Mouse (Mus musculus): ENCODE results near the gene Nalcn. TPM values are rescaled to one million over a fixed set of nuclear protein-coding genes. Genes with fewer than 3 reads are reported as not detected.

Nalcn gene
- polyA plus RNA-seq, 1 experiment = 1.4 TPM

- no peak for DNase-seq (ENCODE audit: low read depth)
These were observed 114.0 kb downstream of the Nalcn start for GRCm38 (mm10) chr14:123512923-123513322.

- no peak for DNase-seq (ENCODE audit: low read depth)
These were observed 131.4 kb downstream of the Nalcn start for GRCm38 (mm10) chr14:123495544-123495943.

- DNase-seq (ENCODE audit: low read depth) = no peak
These were observed 138.3 kb downstream of the Nalcn start for GRCm38 (mm10) chr14:123488575-123489207.

- DNase-seq (ENCODE audit: low read depth) = no peak
These were observed 164.9 kb downstream of the Nalcn start for GRCm38 (mm10) chr14:123462026-123462425.

- DNase-seq (ENCODE audit: low read depth) = no peak
These were observed 180.9 kb downstream of the Nalcn start for GRCm38 (mm10) chr14:123446031-123446430.

DNA sequence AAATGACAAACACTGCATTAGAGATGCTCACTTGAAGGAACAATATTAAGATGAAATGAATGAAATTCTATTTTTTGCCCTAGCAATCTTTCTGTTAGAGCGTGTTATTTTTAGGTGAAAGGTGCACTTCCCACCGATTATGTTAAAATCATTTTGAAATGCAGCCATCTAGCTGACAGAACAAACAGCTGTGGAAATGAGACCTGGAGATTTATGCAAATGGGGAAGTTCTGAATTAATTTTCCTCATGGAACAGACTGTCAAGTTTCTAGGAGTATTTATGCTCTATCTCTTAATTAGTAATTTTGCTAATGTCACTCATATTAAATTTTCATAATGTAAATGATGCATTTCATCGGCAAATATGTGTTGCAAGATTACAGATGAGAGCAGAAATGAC lies 191.4 kb downstream of the Nalcn start:
- DNase-seq (ENCODE audit: low read depth) = no peak

DNA sequence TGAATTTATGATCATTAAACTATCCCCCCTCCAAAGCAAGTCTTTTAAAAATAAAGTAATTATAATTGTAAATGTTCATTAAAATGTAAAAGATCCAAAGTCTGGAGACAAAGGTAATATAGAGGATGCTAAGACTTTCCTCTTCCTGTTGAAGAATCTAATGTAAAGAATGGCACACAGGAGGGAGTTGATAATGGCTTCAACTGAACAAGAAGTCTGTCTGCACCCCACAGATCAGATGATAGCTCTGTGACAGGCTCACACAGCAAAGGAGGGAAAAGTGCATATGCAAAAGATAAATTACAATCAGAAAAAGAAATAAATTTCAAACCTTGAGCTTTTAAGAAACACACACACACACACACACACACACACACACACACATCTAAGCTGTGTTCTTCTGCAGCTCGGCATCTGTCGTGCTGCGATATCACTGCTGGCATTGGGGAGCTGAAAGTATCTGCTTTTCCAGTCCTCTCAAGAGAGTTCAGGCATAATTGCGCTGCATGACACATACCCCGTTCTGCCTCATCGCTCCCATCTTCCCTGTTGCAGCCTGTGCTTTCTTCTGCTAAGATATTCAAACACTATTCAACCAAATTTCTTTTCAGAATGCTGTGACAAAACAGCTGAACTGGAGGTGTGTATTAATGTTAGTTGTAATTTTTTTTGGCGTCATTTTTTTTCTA lies 250.6 kb downstream of the Nalcn start:
- DNase-seq (ENCODE audit: low read depth) = no peak

- no peak for DNase-seq (ENCODE audit: low read depth)
These were observed 255.4 kb downstream of the Nalcn start for GRCm38 (mm10) chr14:123371522-123371921.

DNA sequence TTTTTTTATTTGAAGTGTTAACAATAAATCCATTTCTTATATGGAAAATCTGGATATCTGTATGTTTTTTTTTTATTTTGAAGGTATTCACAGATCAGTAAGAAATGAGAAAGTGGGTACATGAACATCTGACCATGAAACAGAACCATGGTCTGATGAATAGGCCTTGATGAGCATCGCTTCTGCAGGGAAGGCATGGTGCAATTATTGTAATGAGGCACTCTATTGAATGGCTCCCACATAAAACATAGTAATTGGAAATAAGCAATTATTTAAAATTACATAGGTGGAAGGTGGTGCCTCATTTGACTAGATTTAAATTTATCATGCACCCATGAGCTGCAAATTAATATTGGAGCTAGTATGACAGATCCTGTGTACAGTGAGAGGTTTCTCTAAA lies 267.3 kb downstream of the Nalcn start:
- DNase-seq (ENCODE audit: low read depth) = no peak

DNA sequence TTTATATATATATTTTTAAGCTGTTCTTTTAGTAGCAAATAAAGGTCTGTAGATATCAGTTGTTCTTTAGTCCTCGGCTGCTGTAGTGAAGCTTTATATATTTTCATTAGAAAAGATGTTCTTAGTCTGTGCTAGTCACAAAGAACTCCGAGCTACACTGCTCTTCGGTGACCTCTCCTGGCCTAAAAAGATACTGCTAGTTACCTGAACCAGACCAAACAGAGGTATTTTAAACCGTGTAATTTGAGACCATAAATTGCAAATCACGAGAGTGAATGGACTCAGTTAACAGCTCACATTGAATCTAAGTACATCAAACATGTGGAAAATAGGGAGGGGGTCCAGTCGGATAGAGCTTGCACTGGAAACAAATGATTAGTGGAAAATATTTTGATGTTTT lies 274.0 kb downstream of the Nalcn start:
- DNase-seq (ENCODE audit: low read depth) = no peak

- no peak for DNase-seq (ENCODE audit: low read depth)
These were observed 295.1 kb downstream of the Nalcn start for GRCm38 (mm10) chr14:123331841-123332240.

DNA sequence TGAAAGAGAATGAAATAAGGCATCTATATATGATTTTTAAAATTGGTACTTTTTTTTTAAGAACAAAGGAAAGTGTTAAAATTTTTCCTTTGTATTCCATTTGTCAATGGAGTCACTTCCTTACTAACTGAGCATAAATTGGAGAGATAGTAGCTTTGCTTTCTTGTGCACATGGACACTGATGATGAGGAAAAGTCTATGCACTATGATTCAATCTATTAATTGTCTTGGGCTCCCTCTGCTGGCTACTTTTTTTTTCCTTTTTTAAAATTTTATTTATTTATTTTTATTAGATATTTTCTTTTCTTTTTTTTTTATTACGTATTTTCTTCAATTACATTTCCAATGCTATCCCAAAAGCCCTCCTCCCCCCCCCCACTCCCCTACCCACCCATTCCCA lies 312.6 kb downstream of the Nalcn start:
- no peak for DNase-seq (ENCODE audit: low read depth)

DNA sequence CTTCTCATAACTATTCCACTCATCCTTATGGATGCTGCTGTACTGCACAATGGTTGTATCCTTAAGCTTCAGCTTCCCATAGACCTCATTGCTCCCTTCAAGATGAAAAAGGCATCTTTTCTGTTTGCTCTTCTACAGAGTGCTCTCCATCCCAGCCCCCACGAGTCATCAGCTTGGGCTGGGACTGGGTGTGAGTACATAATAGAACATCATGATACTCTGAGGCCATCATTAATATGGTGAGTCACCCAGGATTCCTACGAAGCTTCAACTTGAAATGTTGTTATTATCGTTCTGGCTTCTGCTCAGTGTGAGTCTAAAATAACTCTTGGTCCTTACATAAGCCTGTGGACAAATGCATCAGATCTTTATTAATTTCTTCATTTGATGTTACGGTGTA lies 314.6 kb downstream of the Nalcn start:
- DNase-seq (ENCODE audit: low read depth) = no peak

- DNase-seq (ENCODE audit: low read depth) = no peak
These were observed 330.9 kb downstream of the Nalcn start for GRCm38 (mm10) chr14:123296068-123296467.

GRCm38 (mm10) chr14:123291118-123292007 lies 335.6 kb downstream of the Nalcn start:
- no peak for DNase-seq (ENCODE audit: low read depth)

GRCm38 (mm10) chr14:123282165-123282564 lies 344.8 kb downstream of the Nalcn start:
- DNase-seq (ENCODE audit: low read depth) = no peak

GRCm38 (mm10) chr14:123272121-123272520 lies 354.8 kb downstream of the Nalcn start:
- no peak for DNase-seq (ENCODE audit: low read depth)

DNA sequence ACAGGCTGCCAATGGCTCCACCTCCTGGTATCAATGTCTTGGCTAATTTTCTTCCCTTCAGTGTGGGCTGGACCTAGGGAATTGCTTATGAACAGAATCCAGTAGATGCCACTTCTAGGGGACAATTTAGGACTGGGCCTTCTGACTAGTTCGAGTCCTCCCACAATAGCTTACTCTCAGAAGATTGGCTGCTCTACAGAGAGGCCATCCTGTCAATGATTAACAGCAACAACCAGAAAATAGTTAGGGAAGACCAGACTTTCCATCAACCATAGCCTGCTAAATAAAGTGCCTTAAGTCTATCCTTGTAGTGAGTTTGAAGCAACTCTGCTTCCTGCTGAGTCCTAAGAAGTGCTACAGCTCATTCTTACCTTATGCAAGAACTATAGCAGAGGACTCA lies 386.2 kb downstream of the Nalcn start:
- DNase-seq (ENCODE audit: low read depth) = no peak

DNA sequence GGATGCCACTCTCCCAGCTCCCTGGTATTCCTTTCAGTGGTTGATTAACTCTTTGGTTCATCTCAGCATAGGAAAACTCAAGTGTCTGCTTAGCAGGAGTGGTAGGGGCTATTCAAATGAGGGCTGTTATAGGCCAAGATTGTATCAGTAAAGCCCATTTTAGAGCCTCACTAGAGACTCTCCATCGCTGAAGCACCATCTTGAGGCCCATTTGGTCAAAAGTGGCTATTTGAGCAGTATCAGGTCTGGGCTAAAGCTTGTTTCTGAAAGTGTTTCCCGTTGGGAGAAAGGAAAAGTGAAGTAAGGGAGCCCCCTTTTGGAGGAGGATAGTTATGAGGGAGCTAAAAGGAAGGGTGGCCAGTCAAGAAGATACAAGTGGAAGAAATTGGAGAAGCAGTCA lies 387.0 kb downstream of the Nalcn start:
- no peak for DNase-seq (ENCODE audit: low read depth)

- no peak for DNase-seq (ENCODE audit: low read depth)
These were observed 389.9 kb downstream of the Nalcn start for GRCm38 (mm10) chr14:123237002-123237401.

DNA sequence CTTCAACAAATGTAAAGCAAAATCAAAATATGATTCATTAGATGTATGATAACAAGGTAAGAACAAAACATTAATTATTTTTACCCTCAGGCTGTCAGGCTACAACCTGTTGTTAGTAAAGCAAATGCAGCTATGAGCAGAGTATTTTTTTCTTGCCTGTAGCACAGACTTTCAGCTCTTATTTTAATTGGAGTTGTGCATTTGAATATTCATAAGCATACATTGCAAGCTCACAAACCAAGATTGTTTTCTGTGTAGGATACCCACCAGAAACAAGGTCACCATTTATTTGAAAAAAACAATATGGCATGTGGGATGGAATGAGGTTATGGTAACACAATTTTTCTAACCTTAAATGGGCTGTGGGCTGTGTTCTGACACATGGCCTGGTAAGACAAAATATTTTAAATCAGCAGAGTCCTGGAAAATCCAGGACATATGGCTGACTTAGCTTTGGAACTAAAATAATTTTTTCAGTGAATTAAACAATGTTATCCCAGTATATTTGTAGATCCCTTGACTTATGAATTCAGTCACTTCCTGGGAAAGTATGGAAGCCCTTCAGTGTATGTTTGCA lies 394.2 kb downstream of the Nalcn start:
- DNase-seq (ENCODE audit: low read depth) = no peak

Data from gonadal fat pad, adult 2 months (tissue).